Mouse (Mus musculus) left cerebral cortex, adult 9 months (tissue): ENCODE measurements around the gene Galr3.

Experiments
- DNase-seq, 2 experiments: peaks; one replicate each; pipeline ENCODE4 v3.0.0; 2022; ENCODE audit warnings: low spot score in 2 of 2

The Galr3 gene

GRCm38 (mm10) chr15:79052366-79052765 is 10.7 kb downstream of the Galr3 start:
- no peak for DNase-seq

GRCm38 (mm10) chr15:79056601-79057000 is 14.9 kb downstream of the Galr3 start:
- DNase-seq = no peak

- DNase-seq = no peak
These were observed 16.2 kb downstream of the Galr3 start for GRCm38 (mm10) chr15:79057850-79058249.

- DNase-seq = no peak
These were observed 19.3 kb downstream of the Galr3 start for GRCm38 (mm10) chr15:79060887-79061565.

GRCm38 (mm10) chr15:79062376-79063159 is 20.9 kb downstream of the Galr3 start, which contains the start of gene Ankrd54:
Ankrd54 (minus strand) TSS chr15:79062893.
- peak; percentile 99 to 100 for DNase-seq

- DNase-seq = no peak
These were observed 21.6 kb downstream of the Galr3 start for GRCm38 (mm10) chr15:79063160-79063740.

- no peak for DNase-seq
These were observed 23.5 kb downstream of the Galr3 start for GRCm38 (mm10) chr15:79065086-79065770.

- no peak for DNase-seq
These were observed 24.6 kb downstream of the Galr3 start for GRCm38 (mm10) chr15:79066276-79066675.

GRCm38 (mm10) chr15:79067631-79068030 is 25.9 kb downstream of the Galr3 start:
- DNase-seq = no peak

GRCm38 (mm10) chr15:79068416-79068815 is 26.7 kb downstream of the Galr3 start:
- DNase-seq = no peak

- peak in 1 of 2 experiments; percentile 34 for DNase-seq
These were observed 29.7 kb downstream of the Galr3 start for GRCm38 (mm10) chr15:79071117-79072039.

GRCm38 (mm10) chr15:79073752-79074151 is 32.1 kb downstream of the Galr3 start:
- no peak for DNase-seq

GRCm38 (mm10) chr15:79074446-79074845 is 32.8 kb downstream of the Galr3 start:
- no peak for DNase-seq

- peak; percentile 65 to 85 for DNase-seq
These were observed 33.3 kb downstream of the Galr3 start, which contains the start of gene Eif3l for GRCm38 (mm10) chr15:79074913-79075532. Eif3l (plus strand) TSS chr15:79075179.

GRCm38 (mm10) chr15:79075658-79076365 is 34.1 kb downstream of the Galr3 start:
- no peak for DNase-seq

GRCm38 (mm10) chr15:79079567-79079966 is 37.9 kb downstream of the Galr3 start:
- no peak for DNase-seq

GRCm38 (mm10) chr15:79092284-79092683 is 50.6 kb downstream of the Galr3 start:
- DNase-seq = no peak
